Mouse (Mus musculus): ENCODE measurements at regions not wholly inside any gene's neighbourhood (a gene's known extent, or its start where the extent isn't known, plus 50 kb on each side); places are given as distances from the start of the nearest gene placed in this dataset.

- Histone ChIP-seq H3K4me3 (peak overlapping the region; percentile 21), H3K27ac (no peak overlapping the region), H3K36me3 (no peaks in the 10 kb centered on the region), H3K27me3 (replicated peaks) (peaks cover 29% of the 10 kb centered on the region), H3K9ac (no peak overlapping the region), H3K9me3 (replicated peaks) (no peaks in the 10 kb centered on the region), H3K4me1 (no peaks in the 10 kb centered on the region; the same call in 1 of the 2 replicates), H3K4me2 (peak overlapping the region; percentile 60)
- ATAC-seq, result no peak
- WGBS (ENCODE audit: insufficient replicate concordance), result 7% methylated on average over 48 of the region's 48 CpGs
Measured at GRCm38 (mm10) chr8:87037620-87038380, 152.7 kb upstream of the N4bp1 start.

GRCm38 (mm10) chr8:87035996-87036395, 150.9 kb upstream of the N4bp1 start:
- Histone ChIP-seq H3K9me3 (replicated peaks) (no peaks in the 10 kb centered on the region), H3K9ac (no peak overlapping the region), H3K27ac (no peak overlapping the region), H3K4me3 (no peak overlapping the region), H3K36me3 (no peaks in the 10 kb centered on the region), H3K27me3 (replicated peaks) (peaks cover 29% of the 10 kb centered on the region), H3K4me1 (no peaks in the 10 kb centered on the region; the same call in 1 of the 2 replicates), H3K4me2 (no peak overlapping the region)
- ATAC-seq, result no peak
- WGBS (ENCODE audit: insufficient replicate concordance), result 80% methylated on average over 10 of the region's 10 CpGs

GRCm38 (mm10) chr8:87028171-87028570, 143.1 kb upstream of the N4bp1 start:
- Histone ChIP-seq H3K36me3 (no peaks in the 10 kb centered on the region), H3K4me3 (no peak overlapping the region), H3K4me2 (no peak overlapping the region), H3K9me3 (replicated peaks) (no peaks in the 10 kb centered on the region), H3K4me1 (no peaks in the 10 kb centered on the region), H3K9ac (no peak overlapping the region), H3K27ac (no peak overlapping the region), H3K27me3 (replicated peaks) (no peaks in the 10 kb centered on the region)
- WGBS (ENCODE audit: insufficient replicate concordance), result 57% methylated on average over 1 of the region's 1 CpGs
- no peak for ATAC-seq

- no peaks in the 10 kb centered on the region for H3K27me3 ChIP-seq (replicated peaks)
- no peak overlapping the region for H3K4me3 ChIP-seq
- no peak overlapping the region for H3K27ac ChIP-seq
- no peaks in the 10 kb centered on the region for H3K9me3 ChIP-seq (replicated peaks)
- 33% methylated on average over 1 of the region's 1 CpGs for WGBS (ENCODE audit: insufficient replicate concordance)
- no peaks in the 10 kb centered on the region for H3K36me3 ChIP-seq
- H3K9ac ChIP-seq, result no peak overlapping the region
- no peak overlapping the region for H3K4me2 ChIP-seq
- ATAC-seq, result no peak
- no peaks in the 10 kb centered on the region for H3K4me1 ChIP-seq
Measured at GRCm38 (mm10) chr8:87025946-87026345, 140.9 kb upstream of the N4bp1 start.

- H3K27me3 ChIP-seq (replicated peaks), result no peaks in the 10 kb centered on the region
- no peak overlapping the region for H3K27ac ChIP-seq
Measured at GRCm38 (mm10) chr8:87019795-87020194, 134.7 kb upstream of the N4bp1 start.

GRCm38 (mm10) chr8:86975546-86975945, 90.5 kb upstream of the N4bp1 start:
- H3K4me2 ChIP-seq, result no peak overlapping the region
- H3K27ac ChIP-seq, result no peak overlapping the region
- no peaks in the 10 kb centered on the region for H3K9me3 ChIP-seq (replicated peaks)
- H3K4me3 ChIP-seq, result no peak overlapping the region
- H3K4me1 ChIP-seq, result no peaks in the 10 kb centered on the region
- no peaks in the 10 kb centered on the region for H3K27me3 ChIP-seq (replicated peaks)
- no peaks in the 10 kb centered on the region for H3K36me3 ChIP-seq
- 53% methylated on average over 1 of the region's 1 CpGs for WGBS (ENCODE audit: insufficient replicate concordance)
- H3K9ac ChIP-seq, result no peak overlapping the region
- ATAC-seq, result no peak

More at GRCm38 (mm10) chr8:87019795-87020194, 134.7 kb upstream of the N4bp1 start:
- Histone ChIP-seq H3K4me2 (no peak overlapping the region), H3K9me3 (replicated peaks) (no peaks in the 10 kb centered on the region), H3K4me1 (no peaks in the 10 kb centered on the region), H3K4me3 (no peak overlapping the region), H3K36me3 (no peaks in the 10 kb centered on the region), H3K9ac (no peak overlapping the region)
- 73% methylated on average over 3 of the region's 3 CpGs for WGBS (ENCODE audit: insufficient replicate concordance)
- no peak for ATAC-seq

- H3K27ac ChIP-seq, result no peak overlapping the region
- no peak overlapping the region for H3K4me2 ChIP-seq
- no peak for ATAC-seq
- no peaks in the 10 kb centered on the region for H3K36me3 ChIP-seq
- H3K9me3 ChIP-seq (replicated peaks), result no peaks in the 10 kb centered on the region
- no peak overlapping the region for H3K4me3 ChIP-seq
- no peaks in the 10 kb centered on the region for H3K27me3 ChIP-seq (replicated peaks)
- no peaks in the 10 kb centered on the region for H3K4me1 ChIP-seq
- no peak overlapping the region for H3K9ac ChIP-seq
- WGBS (ENCODE audit: insufficient replicate concordance), result 74% methylated on average over 3 of the region's 3 CpGs
Measured at GRCm38 (mm10) chr8:86971736-86972135, 86.7 kb upstream of the N4bp1 start.

- no peak overlapping the region for H3K9ac ChIP-seq
- H3K4me2 ChIP-seq, result no peak overlapping the region
- H3K27ac ChIP-seq, result no peak overlapping the region
- no peaks in the 10 kb centered on the region for H3K27me3 ChIP-seq (replicated peaks)
- H3K9me3 ChIP-seq (replicated peaks), result no peaks in the 10 kb centered on the region
- H3K4me3 ChIP-seq, result no peak overlapping the region
- no peaks in the 10 kb centered on the region for H3K36me3 ChIP-seq
- no peak for ATAC-seq
- no peaks in the 10 kb centered on the region for H3K4me1 ChIP-seq
- WGBS (ENCODE audit: insufficient replicate concordance), result 69% methylated on average over 2 of the region's 2 CpGs
Measured at GRCm38 (mm10) chr8:86969051-86969450, 84.0 kb upstream of the N4bp1 start.

GRCm38 (mm10) chr8:86967891-86968311, 82.8 kb upstream of the N4bp1 start:
- 31% methylated on average over 3 of the region's 3 CpGs for WGBS (ENCODE audit: insufficient replicate concordance)
- Histone ChIP-seq H3K36me3 (no peaks in the 10 kb centered on the region), H3K4me1 (no peaks in the 10 kb centered on the region), H3K4me3 (no peak overlapping the region), H3K27ac (no peak overlapping the region), H3K9me3 (replicated peaks) (no peaks in the 10 kb centered on the region), H3K4me2 (no peak overlapping the region), H3K27me3 (replicated peaks) (no peaks in the 10 kb centered on the region), H3K9ac (no peak overlapping the region)
- ATAC-seq, result no peak

GRCm38 (mm10) chr8:86961218-86962195, 76.4 kb upstream of the N4bp1 start:
- no peak overlapping the region for H3K9ac ChIP-seq
- H3K4me1 ChIP-seq, result no peaks in the 10 kb centered on the region
- no peaks in the 10 kb centered on the region for H3K9me3 ChIP-seq (replicated peaks)
- WGBS (ENCODE audit: insufficient replicate concordance), result 71% methylated on average over 20 of the region's 20 CpGs
- H3K27ac ChIP-seq, result no peak overlapping the region
- no peaks in the 10 kb centered on the region for H3K36me3 ChIP-seq
- no peak overlapping the region for H3K4me2 ChIP-seq
- no peak overlapping the region for H3K4me3 ChIP-seq
- ATAC-seq, result no peak
- no peaks in the 10 kb centered on the region for H3K27me3 ChIP-seq (replicated peaks)
